Mouse (Mus musculus): ENCODE results near the gene Ntn3. TPM values are rescaled to one million over a fixed set of nuclear protein-coding genes. Genes with fewer than 3 reads are reported as not detected.

The Ntn3 gene
- polyA plus RNA-seq, 1 experiment from 2014 or later = 3.6 TPM

DNA sequence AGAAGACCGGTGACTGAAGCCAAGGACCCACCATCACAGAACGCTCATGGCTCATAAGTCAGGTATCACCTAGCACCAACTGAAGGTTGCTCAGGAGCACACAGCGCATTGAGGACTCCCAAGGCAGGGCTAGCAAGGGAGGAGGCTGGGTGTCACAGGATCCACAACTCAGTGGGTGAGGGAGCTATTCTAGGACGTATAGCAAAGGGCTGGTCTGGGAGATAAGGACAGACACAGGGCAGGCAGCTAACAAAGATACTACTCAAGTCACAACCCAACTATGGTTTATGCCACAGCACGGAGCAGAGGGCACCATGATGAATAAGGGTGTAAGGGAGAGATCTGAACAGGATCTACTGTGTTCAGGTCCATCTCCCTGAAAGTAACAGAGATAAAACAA lies 16.5 kb upstream of the Ntn3 start:
- WGBS = 74% methylated on average over 5 of the region's 5 CpGs
- Histone ChIP-seq H3K4me1 (peaks cover 7% of the 10 kb centered on the region), H3K9me3 (no peaks in the 10 kb centered on the region), H3K4me3 (no peak overlapping the region), H3K27me3 (ENCODE audit: insufficient read depth, poor library complexity, severe bottlenecking) (no peaks in the 10 kb centered on the region), H3K27ac (peak overlapping the region; percentile 23; the same call in 1 of the 2 replicates), H3K36me3 (peaks cover 83% of the 10 kb centered on the region)
- DNase-seq (ENCODE audit: low spot score) = peak; percentile 88

DNA sequence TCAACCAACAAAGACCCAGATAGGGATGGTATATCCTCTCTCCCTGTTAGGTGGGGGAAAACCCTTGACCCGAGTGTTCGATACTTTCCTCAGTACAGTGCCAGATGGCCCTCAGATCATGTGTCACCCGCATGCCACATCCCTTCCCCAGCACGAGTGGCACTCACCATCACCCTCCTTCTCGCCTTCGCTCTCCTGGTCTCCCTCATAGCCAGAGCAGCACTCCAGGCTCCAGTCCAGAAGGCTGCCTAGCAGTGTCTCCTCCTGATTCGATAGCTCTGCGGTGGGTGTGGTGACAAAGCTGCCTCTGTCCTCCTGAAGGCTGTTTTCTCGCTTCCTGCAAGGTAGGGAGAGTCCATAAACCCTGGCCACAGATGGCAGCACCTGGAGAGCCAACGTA lies 15.4 kb upstream of the Ntn3 start:
- Histone ChIP-seq H3K27ac (peak overlapping the region; percentile 23; the same call in 1 of the 2 replicates), H3K27me3 (ENCODE audit: insufficient read depth, poor library complexity, severe bottlenecking) (no peaks in the 10 kb centered on the region), H3K9me3 (no peaks in the 10 kb centered on the region), H3K4me3 (no peak overlapping the region), H3K36me3 (peaks cover 72% of the 10 kb centered on the region), H3K4me1 (peaks cover 12% of the 10 kb centered on the region)
- 88% methylated on average over 10 of the region's 10 CpGs for WGBS
- no peak for DNase-seq (ENCODE audit: low spot score)

DNA sequence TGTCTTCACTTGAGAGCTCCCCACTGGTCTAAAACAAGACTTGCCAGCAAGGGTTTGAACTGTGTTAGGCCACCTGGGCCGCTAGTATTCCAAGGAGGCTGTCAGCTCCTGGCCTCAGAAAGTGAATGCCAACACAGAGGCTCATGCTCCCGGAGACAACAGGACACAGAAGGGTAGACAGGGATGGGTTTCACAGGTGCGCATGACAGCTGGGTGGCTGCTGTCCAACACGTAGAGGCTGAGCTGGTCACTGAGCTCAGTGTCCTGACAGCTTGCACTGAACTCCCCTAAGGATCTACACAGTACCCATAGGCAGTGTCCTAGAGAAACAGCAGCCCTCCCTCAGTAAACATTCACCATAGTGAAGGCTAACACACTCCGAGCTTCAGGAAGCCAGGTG lies 14.2 kb upstream of the Ntn3 start:
- 0 out of 2 replicates have a peak overlapping the region, but pooled peaks have one; percentile 36 for H3K27ac ChIP-seq
- H3K9me3 ChIP-seq = no peaks in the 10 kb centered on the region
- DNase-seq (ENCODE audit: low spot score) = no peak
- H3K36me3 ChIP-seq = peaks cover 63% of the 10 kb centered on the region
- no peak overlapping the region for H3K4me3 ChIP-seq
- H3K4me1 ChIP-seq = peaks cover 17% of the 10 kb centered on the region
- H3K27me3 ChIP-seq (ENCODE audit: insufficient read depth, poor library complexity, severe bottlenecking) = no peaks in the 10 kb centered on the region
- 90% methylated on average over 5 of the region's 5 CpGs for WGBS

DNA sequence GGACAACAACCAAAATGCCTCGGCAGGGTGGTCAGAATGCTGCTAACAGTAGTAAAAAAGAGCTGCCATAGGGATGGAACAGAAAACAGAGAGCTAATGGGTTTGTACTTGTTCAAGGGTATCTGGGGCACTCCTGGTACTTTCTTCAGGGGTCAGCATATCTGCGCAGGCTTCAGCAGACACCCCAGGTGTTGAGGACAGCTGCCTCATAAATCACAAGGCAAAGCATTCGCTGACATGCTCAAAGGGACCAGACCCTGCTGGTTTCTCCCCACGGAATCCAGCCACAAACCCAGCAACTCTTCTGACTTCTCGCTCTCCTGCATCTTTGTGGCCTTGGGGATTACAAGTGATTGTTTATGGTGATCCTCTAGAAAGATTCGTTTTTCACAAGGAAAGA lies 13.3 kb upstream of the Ntn3 start:
- Histone ChIP-seq H3K27ac (no peak overlapping the region), H3K4me1 (peaks cover 17% of the 10 kb centered on the region), H3K9me3 (no peaks in the 10 kb centered on the region), H3K36me3 (peaks cover 61% of the 10 kb centered on the region), H3K27me3 (ENCODE audit: insufficient read depth, poor library complexity, severe bottlenecking) (no peaks in the 10 kb centered on the region), H3K4me3 (no peak overlapping the region)
- DNase-seq (ENCODE audit: low spot score) = no peak
- 72% methylated on average over 6 of the region's 6 CpGs for WGBS

DNA sequence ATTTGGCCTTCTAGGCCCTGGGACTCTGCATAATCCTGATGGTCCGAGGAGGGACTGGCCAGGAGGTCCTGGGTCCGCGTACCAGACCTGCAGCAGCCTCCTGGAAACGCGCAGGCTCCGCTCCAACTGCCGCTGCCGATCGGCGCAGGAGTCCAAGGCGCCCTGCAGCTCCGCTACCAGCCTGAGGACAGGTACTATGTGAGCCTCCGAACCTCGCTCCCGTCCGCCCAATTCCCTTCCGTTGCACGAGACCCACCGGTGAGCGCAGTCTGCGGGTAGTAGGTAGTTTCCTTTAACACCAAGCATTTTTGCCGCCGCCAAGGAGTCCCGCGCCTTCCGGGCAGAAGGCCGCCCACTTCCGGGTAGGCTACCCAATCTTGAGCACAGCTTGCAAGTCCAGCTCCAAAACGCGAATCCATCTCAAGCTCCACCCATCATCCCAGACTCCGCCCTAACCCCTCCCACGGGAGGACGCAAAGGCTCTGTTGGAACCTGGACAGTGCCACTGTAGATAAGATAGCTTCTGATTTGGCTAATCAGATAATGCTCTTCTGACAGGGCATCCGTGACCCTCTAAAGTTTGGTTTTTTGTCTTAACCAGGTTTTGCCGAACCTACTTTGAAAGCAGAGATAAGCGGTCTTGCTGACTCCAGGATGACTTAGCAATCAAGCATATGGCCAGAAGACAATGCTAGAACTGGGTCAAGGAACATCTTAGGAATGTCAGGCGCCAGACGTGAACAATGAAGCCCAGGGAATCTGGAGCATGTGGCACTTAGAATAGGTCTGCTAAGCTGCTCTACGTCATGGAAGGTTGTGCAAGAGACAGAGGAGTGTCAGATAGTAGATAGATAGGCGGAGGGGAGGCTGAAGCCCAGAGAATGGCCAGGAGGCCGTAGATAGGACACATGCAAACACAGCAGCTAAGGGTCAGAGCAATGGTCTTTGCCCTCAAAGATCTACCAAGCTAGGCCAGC lies 11.4 kb upstream of the Ntn3 start, which contains the start of gene Tedc2:
TSS of gene Tedc2 (minus strand) at position 417 of the 977 bp plus-strand sequence.
- H3K27me3 ChIP-seq (ENCODE audit: insufficient read depth, poor library complexity, severe bottlenecking) = no peaks in the 10 kb centered on the region
- peak within 1 kb of the TSS; percentile 90 for H3K4me3 ChIP-seq
- WGBS = 2% methylated on average over 41 of the region's 41 CpGs
- H3K27ac ChIP-seq = peak within 1 kb of the TSS; percentile 89
- peak; percentile 98 for DNase-seq (ENCODE audit: low spot score)
- H3K9me3 ChIP-seq = no peaks in the 10 kb centered on the region
- peaks cover 17% of the 10 kb centered on the region for H3K4me1 ChIP-seq
- peaks cover 59% of the 10 kb centered on the region for H3K36me3 ChIP-seq

DNA sequence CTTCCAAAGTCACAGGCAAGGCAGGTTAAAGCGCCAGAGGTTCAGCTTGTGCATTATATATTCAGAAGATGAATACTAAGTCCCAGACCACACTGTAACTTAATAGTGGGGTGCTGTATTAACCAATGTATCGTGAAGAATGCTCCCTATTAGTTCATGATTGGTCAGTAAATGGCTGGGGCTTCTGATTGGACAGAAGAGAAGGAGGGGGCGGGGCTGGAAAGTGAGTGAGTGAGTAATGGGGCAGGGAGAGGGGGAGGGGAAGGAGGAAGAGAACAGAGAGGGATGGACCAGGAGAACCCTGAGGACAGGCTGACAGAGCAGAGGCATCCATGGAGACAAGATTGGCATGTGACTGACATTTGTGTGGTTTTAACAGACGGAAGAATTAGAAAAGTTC lies 7.5 kb upstream of the Ntn3 start:
- Histone ChIP-seq H3K27me3 (ENCODE audit: insufficient read depth, poor library complexity, severe bottlenecking) (no peaks in the 10 kb centered on the region), H3K36me3 (peaks cover 38% of the 10 kb centered on the region)
- no peak for DNase-seq (ENCODE audit: low spot score)

DNA sequence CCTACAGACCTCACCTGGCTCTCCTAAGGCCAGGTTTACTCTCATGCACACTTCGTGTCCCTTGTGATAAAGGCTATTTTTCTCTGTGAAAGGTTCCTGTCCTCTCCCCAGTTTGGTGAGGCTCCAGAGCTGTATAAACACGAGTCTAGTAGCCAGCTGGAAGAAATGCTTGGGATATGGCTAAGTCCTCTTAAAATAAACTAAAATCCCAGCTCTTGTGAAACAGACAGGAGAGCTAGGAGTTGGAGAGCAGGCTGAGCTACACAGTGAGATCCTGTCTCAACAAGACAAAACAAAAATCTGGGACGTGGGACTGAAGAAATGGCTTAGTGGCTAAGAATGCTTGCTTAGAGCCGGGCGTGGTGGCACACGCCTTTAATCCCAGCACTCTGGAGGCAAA lies 3.9 kb upstream of the Ntn3 start:
- DNase-seq (ENCODE audit: low spot score) = no peak
- Histone ChIP-seq H3K27ac (no peak overlapping the region), H3K4me3 (no peak overlapping the region), H3K9me3 (no peaks in the 10 kb centered on the region), H3K27me3 (ENCODE audit: insufficient read depth, poor library complexity, severe bottlenecking) (peaks cover 21% of the 10 kb centered on the region), H3K4me1 (peaks cover 42% of the 10 kb centered on the region), H3K36me3 (peaks cover 35% of the 10 kb centered on the region)
- 80% methylated on average over 6 of the region's 6 CpGs for WGBS

More for the DNA sequence above, 7.5 kb upstream of the Ntn3 start:
- Histone ChIP-seq H3K27ac (no peak overlapping the region), H3K4me3 (no peak overlapping the region), H3K9me3 (no peaks in the 10 kb centered on the region), H3K4me1 (peaks cover 21% of the 10 kb centered on the region)
- WGBS = 66% methylated on average over 4 of the region's 4 CpGs

DNA sequence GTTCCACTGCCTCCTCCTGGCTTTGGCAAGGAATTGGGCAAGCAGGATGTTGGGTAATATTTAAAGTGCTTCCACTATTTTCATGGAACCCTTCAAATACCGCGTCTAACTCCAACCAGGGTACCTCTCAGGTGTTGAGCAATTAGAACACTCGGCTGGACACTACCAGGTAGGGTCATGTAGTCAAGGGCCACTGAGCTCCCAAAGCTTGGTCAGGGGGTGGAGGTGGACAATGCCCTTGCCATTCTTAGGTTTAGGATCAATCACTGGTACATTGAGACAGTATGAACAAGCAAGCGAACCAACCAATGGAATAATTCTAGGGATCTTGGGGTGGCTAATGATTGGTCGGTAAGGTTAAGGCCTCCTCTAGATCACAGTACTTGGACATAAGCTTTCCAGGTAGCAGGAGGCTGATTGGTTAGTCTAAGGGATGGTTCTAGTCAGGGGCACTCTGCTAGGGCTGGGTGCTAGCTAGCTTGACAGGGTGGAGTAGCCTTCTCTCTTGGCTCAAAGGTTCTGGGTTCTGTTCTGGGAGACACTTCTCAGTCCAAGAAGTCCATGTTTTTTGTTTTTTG lies 3.2 kb upstream of the Ntn3 start:
- Histone ChIP-seq H3K9me3 (no peaks in the 10 kb centered on the region), H3K27ac (peak overlapping the region; percentile 91), H3K4me3 (peak overlapping the region; percentile 74), H3K4me1 (peaks cover 48% of the 10 kb centered on the region), H3K27me3 (ENCODE audit: insufficient read depth, poor library complexity, severe bottlenecking) (peaks cover 27% of the 10 kb centered on the region), H3K36me3 (peaks cover 29% of the 10 kb centered on the region)
- 29% methylated on average over 5 of the region's 5 CpGs for WGBS
- DNase-seq (ENCODE audit: low spot score) = no peak

DNA sequence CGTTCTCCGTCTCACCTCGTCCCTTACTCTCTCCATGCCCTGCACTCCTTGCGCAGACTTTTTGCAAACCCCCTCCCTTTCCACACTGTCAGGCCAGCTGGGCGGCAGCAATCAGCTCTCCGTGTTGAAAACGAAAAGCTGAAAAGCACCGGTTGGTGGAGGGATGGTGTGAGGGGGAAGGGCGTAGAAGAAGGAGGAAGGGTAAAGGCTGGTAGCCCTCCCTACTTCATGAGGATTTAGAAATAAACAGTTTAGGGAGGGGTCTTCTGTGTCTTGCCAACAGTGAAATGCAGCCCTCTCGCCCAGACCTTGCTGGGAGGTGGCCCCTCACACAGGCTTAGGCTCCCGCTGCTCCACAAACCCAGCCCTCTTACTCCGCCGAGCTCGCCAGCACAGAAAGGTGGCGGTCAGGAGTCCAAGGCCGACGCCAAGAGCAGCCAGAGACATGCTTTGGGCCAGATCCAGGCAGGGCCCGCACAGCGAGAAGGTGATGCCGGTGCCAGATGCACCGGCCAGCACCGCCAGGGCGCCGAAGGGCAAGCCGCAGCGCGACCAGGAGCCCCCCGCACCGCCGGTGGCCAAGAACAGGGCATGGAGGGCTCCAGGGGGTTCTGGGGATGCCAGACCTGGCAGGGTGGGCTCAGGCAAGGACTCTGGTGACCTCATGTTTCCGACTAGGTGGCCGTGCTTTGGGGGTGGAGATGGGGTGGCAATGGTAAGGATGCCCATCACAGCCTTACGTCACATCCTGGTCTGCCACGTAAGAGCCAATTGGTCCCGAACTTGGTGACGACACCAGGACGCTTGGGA lies 2.5 kb upstream of the Ntn3 start:
- 2% methylated on average over 37 of the region's 37 CpGs for WGBS
- peaks cover 34% of the 10 kb centered on the region for H3K27me3 ChIP-seq (ENCODE audit: insufficient read depth, poor library complexity, severe bottlenecking)
- peaks cover 23% of the 10 kb centered on the region for H3K36me3 ChIP-seq
- peak overlapping the region; percentile 91 for H3K27ac ChIP-seq
- peak; percentile 89 for DNase-seq (ENCODE audit: low spot score)
- peak overlapping the region; percentile 74 for H3K4me3 ChIP-seq
- no peaks in the 10 kb centered on the region for H3K9me3 ChIP-seq
- peaks cover 55% of the 10 kb centered on the region for H3K4me1 ChIP-seq

DNA sequence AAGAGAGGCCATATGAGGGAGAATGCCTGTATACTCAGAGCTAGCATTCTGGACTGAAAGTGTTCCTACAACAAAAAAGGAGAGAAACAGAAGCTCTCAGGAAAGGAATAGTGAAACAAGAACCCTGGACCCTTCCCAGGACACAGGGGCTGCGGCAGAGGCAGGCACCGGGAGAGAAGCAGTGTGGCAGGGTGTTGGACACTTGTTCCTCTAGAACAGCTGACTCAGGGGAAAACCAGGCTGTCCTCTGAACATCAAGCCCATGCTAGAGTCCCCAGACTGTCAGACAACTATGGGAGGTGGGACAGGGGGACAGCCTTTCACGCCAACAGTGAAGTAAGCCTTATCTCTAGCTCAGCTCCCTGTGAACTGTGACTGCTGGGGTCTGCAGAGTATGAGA lies 1.3 kb upstream of the Ntn3 start:
- Histone ChIP-seq H3K4me3 (peak overlapping the region; percentile 74), H3K27me3 (ENCODE audit: insufficient read depth, poor library complexity, severe bottlenecking) (peaks cover 42% of the 10 kb centered on the region), H3K4me1 (peaks cover 68% of the 10 kb centered on the region), H3K9me3 (no peaks in the 10 kb centered on the region), H3K36me3 (peaks cover 11% of the 10 kb centered on the region), H3K27ac (peak overlapping the region; percentile 17; the same call in 1 of the 2 replicates)
- DNase-seq (ENCODE audit: low spot score) = no peak
- 58% methylated on average over 3 of the region's 3 CpGs for WGBS

DNA sequence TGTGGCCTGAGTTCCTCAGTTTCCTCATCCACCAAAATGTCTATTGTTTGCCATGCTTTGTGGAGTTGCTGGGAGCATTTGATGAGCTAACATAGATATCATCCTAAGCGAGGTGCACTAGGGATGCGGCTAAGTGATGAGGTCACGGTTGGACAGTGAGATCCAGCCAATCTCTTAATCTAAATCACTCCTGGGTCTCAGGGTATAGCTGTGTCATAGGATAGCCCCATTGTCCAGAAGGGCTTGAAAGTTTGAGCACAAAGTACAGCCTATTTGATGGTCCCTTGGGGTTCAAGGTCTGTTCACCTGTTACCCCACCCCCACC lies 547 bp upstream of the Ntn3 start:
- Histone ChIP-seq H3K27me3 (ENCODE audit: insufficient read depth, poor library complexity, severe bottlenecking) (peaks cover 42% of the 10 kb centered on the region), H3K27ac (peak overlapping the region; percentile 91), H3K9me3 (no peaks in the 10 kb centered on the region), H3K36me3 (0 out of 2 replicates have a peak, but pooled peaks cover 4% of the 10 kb centered on the region), H3K4me1 (peaks cover 75% of the 10 kb centered on the region), H3K4me3 (peak overlapping the region; percentile 67)
- no peak for DNase-seq (ENCODE audit: low spot score)
- 69% methylated on average over 3 of the region's 3 CpGs for WGBS

DNA sequence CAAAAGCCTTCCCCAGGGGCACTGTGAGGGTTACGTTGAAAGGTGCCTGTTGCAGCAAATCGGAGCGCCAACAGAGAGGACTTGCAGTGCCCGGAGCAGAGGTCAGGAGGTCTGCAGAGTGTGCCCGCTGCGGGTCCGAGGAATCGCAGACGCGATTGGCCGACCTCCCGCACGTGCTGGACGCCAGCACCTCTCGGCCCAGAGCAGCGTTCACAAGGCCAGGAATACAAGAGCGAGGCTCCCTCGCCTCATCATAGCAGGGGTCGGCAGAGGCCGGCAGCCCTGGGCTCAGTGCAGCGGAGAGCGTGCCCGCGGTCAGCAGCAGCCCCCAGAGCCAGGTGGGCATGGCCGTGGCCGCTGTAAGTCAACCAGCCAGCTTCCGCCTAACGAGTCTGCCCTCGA lies 689 bp downstream of the Ntn3 start:
- H3K27me3 ChIP-seq (ENCODE audit: insufficient read depth, poor library complexity, severe bottlenecking) = peaks cover 42% of the 10 kb centered on the region
- peak overlapping the region; percentile 67 for H3K4me3 ChIP-seq
- peak overlapping the region; percentile 91 for H3K27ac ChIP-seq
- 3% methylated on average over 29 of the region's 29 CpGs for WGBS
- no peaks in the 10 kb centered on the region for H3K9me3 ChIP-seq
- peaks cover 87% of the 10 kb centered on the region for H3K4me1 ChIP-seq
- DNase-seq (ENCODE audit: low spot score) = no peak
- no peaks in the 10 kb centered on the region for H3K36me3 ChIP-seq

Data from heart, embryonic 10.5 days (tissue).